Mouse (Mus musculus) left cerebral cortex, adult 9 months (tissue): ENCODE measurements around the gene Ssb.
A peak's percentile ranks its signal among the peaks of the same experiment; 100 is the strongest.

ENCODE experiments used
- DNase-seq, 2 experiments: peaks; one replicate each; pipeline ENCODE4 v3.0.0; 2022; ENCODE audit warnings: low spot score in 2 of 2

The Ssb gene

DNA sequence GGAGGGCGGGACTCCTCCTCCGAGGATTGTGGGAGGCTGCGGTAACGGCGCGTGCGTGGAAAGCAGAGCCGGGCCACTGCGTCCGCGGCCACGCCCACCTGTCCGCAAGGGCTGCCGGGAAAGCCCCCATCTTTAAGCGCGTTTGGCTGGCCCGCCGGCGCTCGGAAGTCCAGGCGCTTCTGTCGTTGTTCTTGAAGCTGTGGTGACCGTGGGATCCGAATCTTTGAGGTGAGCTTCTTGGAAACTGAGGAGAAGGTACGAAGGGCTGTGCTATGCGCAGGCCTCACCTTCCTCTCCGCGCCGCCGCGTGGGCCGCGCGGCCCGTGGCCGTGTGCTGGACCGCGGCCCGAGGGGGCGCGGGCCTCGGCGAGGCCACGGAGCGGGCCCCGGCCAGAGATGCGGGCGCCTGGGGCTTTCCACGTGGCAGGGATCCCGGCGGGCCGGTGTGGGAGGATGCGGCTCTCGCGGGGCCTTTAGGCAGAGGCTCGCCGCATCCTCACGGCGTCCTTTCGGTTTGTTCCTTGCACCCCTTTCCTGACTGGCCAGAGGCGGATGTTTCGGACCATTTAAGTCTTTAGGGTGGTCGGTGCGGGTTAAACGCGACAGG, at the start of gene Ssb:
Gene Ssb, plus strand, starts transcription at position 78 of the 607 bp plus-strand sequence.
- peak; percentile 56 to 92 for DNase-seq

DNA sequence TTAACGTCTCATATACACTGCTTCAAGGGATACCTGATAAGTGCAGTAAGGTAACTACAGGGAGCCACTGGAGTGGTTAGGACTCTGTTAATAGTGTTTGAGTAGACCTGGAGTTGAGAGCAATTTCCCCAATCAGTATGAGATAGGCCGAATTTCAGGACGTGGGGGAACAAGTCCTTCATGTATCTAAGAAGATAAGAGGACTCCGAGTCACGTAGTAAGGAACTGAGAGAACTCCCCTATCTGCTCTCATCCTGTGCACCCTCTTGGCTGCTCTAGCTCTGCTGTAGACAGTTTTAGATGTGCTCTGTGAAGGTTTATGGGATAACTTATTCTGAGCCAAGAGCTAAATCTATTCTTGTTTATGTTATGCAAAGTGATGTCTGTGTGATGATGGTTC, 44.8 kb upstream of the Ssb start:
- DNase-seq: no peak

GRCm38 (mm10) chr2:69818350-69819085, 42.8 kb upstream of the Ssb start:
- DNase-seq: no peak

DNA sequence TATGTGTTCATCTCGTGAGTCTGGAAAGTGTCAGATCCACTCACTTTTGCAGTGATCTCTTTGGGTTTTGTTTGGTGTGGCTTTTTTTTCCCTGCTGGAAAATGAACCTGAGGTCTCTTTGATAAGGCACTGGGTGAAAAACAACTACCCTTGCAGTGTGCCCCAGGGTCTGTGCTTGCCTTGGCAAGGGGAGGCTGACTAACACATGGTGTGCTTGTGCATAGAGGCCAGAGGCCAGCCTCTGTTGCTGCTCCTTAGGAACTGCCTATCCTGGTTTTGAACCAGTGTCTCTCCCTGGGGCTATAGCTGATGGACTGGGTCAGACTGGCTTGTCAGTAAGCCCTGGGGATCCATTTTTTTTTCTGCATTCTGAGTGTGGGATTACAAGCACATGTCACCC, 41.2 kb upstream of the Ssb start:
- DNase-seq: no peak

GRCm38 (mm10) chr2:69821711-69822110, 39.7 kb upstream of the Ssb start, which contains the start of gene Klhl23:
Gene Klhl23 (plus strand): TSS chr2:69821944.
- DNase-seq: no peak

- peak in 1 of 2 experiments; percentile 47 for DNase-seq
These were observed 38.8 kb upstream of the Ssb start for GRCm38 (mm10) chr2:69822361-69823128.

DNA sequence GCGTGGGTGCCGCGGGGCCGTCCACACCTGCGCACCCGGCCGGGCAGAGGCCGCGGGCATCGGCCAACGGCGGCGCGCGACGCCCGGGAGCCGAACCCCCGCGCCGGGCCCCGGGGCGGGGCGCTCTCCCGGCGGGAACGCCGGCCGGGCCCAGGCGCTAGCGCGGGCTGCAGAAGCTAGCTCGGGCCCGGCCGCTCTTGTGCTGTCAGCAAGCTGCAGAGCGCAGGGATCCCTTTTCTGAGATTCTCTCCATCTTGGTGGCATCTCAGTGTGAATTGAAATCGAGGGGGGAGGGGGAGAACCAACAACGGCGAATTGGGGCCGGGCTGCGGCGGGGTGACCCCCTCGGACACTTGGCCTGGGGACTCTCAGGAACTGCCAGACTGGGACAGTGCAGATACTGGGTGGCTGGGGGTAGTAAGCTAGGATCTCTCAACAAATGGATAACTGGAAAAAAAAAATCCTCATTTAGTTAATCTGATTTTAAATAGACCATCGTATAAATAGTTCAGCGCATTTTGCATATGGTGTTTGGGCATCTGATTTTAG, 38.2 kb upstream of the Ssb start:
- DNase-seq: peak in 1 of 2 experiments; percentile 20

DNA sequence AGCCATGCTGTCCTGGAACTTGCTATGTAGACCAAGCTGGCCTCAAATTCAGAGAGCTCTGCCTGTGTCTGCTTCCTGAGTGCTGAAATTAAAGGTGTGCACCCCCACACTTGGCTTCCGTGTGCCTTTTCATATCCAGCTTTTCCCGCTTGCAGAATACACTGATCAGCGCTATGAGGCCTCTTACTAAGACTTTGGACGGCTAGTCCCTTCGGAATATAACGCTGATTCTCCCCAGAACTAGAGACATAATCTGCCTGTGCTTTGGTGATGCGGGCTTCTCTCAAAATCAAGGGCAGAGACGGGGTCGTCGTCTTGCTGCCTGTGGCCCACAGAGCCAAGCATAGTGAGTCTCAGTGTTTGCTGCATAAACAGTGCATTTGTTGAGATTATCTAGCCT, 35.5 kb upstream of the Ssb start:
- DNase-seq: no peak

- no peak for DNase-seq
These were observed 35.0 kb upstream of the Ssb start for GRCm38 (mm10) chr2:69826380-69826779.

DNA sequence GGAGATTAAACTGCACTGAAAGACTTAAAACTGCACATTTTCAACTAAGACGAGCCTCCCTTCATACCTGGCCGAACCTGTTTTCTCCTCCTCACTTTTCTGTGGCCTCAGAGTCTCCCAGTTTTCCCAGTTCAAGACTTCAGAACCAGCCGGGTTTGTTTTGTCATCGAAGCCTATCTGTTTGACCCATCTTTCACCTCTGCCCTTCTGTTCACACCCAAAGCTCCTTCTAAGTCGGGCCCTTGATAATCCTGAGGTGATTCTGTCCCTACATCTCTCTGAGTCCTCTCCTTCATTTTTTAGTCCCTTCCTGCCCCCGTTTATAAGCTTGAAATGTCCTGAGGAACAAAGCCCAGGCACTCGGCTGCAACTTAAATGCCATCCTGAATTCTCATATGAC, 33.3 kb upstream of the Ssb start:
- DNase-seq: no peak

GRCm38 (mm10) chr2:69829680-69830079, 31.7 kb upstream of the Ssb start:
- no peak for DNase-seq

GRCm38 (mm10) chr2:69830116-69830515, 31.2 kb upstream of the Ssb start:
- no peak for DNase-seq

- DNase-seq: no peak
These were observed 24.0 kb upstream of the Ssb start for GRCm38 (mm10) chr2:69837244-69837967.

- no peak for DNase-seq
These were observed 23.4 kb upstream of the Ssb start for GRCm38 (mm10) chr2:69837996-69838395.

DNA sequence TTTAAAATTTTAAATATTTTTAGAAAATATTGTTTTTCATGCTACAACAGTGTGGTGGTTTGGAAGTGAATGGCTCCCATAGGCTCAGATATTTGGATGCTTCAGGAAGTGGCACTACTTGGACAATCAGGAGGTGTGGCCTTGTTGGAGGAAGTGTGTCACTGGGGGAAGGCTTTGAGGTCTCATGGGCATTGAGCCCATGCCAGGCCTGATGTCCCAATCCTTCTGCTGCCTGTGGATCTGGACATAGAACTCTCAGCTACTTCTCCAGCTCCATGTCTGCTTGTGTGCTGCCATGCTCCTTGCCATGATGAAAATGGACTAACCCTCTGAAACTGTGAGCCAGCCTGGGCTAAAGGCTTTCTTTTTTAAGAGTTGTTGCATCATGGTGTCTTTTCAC, 22.7 kb upstream of the Ssb start:
- DNase-seq: no peak

- DNase-seq: no peak
These were observed 21.1 kb upstream of the Ssb start for GRCm38 (mm10) chr2:69840261-69840660.

- DNase-seq: no peak
These were observed 12.1 kb upstream of the Ssb start for GRCm38 (mm10) chr2:69849215-69849614.

DNA sequence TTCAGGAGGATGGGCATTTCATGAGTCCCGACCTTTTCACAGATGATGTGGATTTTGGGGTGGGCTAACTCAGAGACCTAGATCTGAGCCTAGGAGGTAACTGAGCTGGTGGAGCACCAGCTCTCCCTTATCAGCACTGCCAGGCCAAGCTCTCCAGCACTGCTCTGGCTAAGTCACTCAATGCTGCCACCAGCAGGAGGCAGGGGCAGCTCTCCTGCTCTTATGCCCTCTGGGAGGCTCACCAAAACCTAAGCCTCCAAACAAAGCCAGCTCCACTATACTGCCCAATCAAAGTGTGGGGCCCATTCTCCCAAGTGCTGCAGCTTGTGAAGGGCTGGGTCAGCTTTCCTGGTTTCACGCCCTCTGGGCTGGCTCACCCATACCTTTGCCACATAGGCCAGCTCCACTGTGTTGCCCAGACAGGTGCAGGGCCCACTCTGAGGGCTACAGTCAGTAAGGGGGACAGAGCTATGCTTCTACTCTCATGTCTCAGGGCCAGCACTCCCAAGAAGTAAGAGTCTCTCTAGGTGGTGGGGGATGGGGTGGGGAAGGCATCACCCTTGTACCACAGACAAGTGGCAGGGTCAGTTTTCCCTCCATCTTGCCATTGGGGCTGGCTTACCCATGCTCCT, 9.8 kb upstream of the Ssb start:
- DNase-seq: no peak

DNA sequence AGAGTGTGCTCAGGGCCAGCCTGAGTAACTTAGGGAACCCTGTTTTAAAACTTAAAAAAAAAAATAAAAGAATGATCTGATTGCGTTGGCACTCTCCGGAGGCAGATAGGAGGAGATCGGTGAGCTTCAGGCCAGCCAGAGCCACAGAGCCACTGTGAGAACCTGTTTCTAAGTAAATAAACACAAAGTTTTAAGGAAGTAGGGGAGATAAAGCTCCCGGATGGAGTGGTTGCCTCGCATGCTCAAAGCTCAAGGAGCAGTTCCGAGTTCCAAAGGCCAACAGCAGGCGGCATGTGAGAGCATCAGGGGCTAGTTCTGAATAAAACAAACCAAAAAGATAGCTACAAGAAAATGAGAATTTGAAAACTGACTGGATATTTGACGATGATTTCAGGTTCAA, 5.0 kb upstream of the Ssb start:
- DNase-seq: no peak

GRCm38 (mm10) chr2:69857882-69858281, 3.5 kb upstream of the Ssb start:
- no peak for DNase-seq

GRCm38 (mm10) chr2:69860972-69861452, 350 bp upstream of the Ssb start:
- DNase-seq: peak in 1 of 2 experiments; percentile 13
